Mouse (Mus musculus): ENCODE data around the gene Gm8267. TPM values are rescaled to one million over a fixed set of nuclear protein-coding genes. Genes with fewer than 3 reads are reported as not detected.
"Not testable (repeated sequence)": the region's sequence is repeated elsewhere in the genome, so short reads cannot be mapped to it uniquely, and the experiment has no call there.

Gene Gm8267
- not detected in 2 replicates for polyA plus RNA-seq (2016; fragmentation: Nextera tagmentation; extraction: Ambion mirVana)

DNA sequence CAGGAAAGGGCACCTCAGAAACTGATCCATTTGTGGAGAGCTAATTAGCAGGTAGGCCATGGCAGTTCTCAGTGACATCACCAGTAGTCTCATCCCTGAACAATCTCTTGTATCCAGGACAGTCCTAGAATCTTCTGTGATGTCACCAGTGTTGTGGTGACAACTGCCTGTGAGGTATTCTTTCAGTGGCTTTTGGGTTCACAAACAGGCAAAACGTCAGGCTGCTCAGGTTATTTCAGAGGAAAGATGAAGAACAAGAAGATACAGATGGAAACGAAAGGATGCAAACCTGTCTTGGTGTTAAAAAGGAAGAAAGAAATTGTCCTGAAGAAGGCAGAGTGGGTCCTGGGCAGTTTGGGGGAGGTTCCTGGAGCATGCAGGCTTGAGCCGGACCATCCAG is at the start of gene Gm8267:
Gene Gm8267, minus strand, starts transcription at position 101 of the 400 bp plus-strand sequence.
- Histone ChIP-seq H3K27me3 (no peaks in the 10 kb centered on the region), H3K27ac (no peak within 1 kb of the TSS), H3K9me3 (no peaks in the 10 kb centered on the region), H3K4me3 (replicated peaks) (no peak within 1 kb of the TSS), H3K4me2 (no peak within 1 kb of the TSS), H3K9ac (replicated peaks) (no peak within 1 kb of the TSS), H3K36me3 (no peaks in the 10 kb centered on the region), H3K4me1 (replicated peaks) (no peaks in the 10 kb centered on the region)
- ATAC-seq (ENCODE audit: insufficient number of reproducible peaks, insufficient read depth, low FRiP score, low TSS enrichment, low read depth) = no peak
- WGBS = 85% methylated on average over 3 of the region's 3 CpGs

DNA sequence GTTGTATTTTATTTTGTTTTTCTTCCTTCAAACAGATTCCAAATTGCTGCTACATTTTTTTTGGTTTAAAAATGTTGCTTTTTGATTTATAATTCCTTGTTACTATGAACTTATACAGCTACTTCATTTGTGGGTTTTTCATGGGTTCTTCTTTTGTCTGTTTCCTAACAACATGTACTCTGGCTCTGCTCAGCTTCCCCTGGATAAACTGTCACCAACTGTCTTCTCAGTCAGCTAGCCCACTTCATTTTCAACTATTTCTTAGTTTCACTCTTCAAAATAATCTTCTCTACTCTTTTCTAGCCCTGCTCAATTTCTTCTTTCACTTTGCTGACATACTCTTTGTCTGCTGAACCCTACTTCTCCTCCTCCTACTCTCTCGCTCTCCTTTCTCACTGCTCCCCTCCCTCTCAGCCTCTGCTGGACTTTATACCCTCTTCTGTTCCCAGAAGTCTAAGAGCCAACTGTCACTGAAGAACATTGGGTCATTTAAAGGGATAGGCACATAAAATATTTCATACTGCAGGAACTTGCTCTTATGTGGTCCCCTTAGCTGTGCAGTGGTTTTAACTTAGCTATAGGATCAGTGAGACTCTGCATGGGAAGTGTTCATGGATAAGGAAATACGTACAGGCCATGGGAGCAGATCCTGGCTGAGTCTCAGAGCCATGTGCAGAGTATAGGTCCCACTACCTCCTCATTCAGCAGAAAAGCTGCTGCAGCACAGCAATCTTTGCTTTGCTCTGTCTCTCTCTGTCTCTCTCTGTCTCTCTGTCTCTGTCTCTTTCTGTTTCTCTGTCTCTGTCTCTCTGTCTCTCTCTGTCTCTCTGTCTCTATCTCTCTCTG is 39.6 kb upstream of the Gm8267 start:
- WGBS = 63% methylated on average over 2 of the region's 2 CpGs
- not testable (repeated sequence) for H3K9ac ChIP-seq (replicated peaks); ATAC-seq (ENCODE audit: insufficient number of reproducible peaks, insufficient read depth, low FRiP score, low TSS enrichment, low read depth); H3K27ac ChIP-seq; H3K4me1 ChIP-seq (replicated peaks); H3K36me3 ChIP-seq; H3K4me2 ChIP-seq; H3K9me3 ChIP-seq; H3K27me3 ChIP-seq; H3K4me3 ChIP-seq (replicated peaks)

DNA sequence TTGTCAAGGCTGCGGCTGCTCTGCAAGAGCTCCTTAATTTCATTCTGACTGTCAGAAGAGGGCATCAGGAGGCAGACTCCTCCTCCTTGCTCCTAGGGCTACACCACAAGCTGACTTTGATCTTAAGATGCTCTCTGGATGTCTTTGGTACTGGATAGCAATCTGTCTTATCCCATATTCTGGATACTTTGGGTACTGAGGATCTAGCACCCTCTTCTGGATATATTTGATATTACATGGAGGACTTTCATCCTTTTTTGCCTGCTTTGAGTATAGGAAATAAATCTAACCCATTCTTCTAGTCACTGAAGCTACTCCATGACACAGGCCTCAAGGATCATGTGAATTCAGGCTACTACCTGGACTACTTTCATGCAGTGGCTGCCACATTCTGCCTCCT is 7.4 kb downstream of the Gm8267 start:
- not testable (repeated sequence) for H3K36me3 ChIP-seq; H3K9me3 ChIP-seq; H3K4me3 ChIP-seq (replicated peaks); ATAC-seq (ENCODE audit: insufficient number of reproducible peaks, insufficient read depth, low FRiP score, low TSS enrichment, low read depth); H3K27me3 ChIP-seq; H3K4me2 ChIP-seq; H3K9ac ChIP-seq (replicated peaks); H3K27ac ChIP-seq; H3K4me1 ChIP-seq (replicated peaks)
- 63% methylated on average over 1 of the region's 1 CpGs for WGBS

DNA sequence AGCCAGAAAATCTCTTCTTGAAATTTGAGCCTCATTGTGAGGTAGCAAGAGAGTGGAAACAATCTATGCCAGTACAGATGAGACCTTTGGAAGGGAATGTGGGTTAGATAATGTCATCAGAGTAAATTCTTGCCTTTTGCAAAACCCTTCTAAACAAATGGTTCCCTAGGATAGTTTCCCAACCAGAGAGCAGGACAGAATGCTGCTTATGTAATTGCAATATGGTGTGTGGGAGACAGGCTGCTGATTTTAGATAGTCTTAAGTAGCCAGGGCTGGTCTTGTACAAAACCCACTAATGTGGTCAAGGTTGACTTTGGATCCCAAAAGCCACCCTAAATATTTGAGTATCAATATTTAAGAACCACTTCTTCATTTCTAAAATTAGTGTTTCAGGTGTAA is 19.4 kb downstream of the Gm8267 start:
- H3K9me3 ChIP-seq; H3K27ac ChIP-seq; H3K4me2 ChIP-seq; H3K4me1 ChIP-seq (replicated peaks); H3K9ac ChIP-seq (replicated peaks); H3K27me3 ChIP-seq; ATAC-seq (ENCODE audit: insufficient number of reproducible peaks, insufficient read depth, low FRiP score, low TSS enrichment, low read depth); H3K4me3 ChIP-seq (replicated peaks); H3K36me3 ChIP-seq: not testable (repeated sequence)

DNA sequence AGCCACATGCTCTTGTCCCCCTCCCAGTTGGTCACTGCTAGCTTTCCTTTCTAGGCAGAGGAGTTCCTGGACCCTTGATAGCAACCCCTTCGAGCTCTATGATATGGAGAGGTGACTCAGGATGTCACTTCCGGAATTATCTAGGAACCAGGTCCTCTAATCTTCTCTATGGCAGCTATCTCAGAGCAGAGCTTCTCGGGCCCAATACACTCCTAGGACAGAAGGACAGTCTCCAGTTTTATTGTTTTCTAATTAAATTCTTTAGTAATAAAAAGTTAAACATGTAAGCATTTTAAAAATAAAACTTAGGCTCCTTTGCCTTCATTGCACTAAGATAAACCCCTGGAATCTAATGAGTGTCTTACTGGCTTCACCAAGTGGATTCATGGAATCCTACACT is 43.8 kb downstream of the Gm8267 start, which contains the start of gene Gm8257:
Gene Gm8257, minus strand, starts transcription at position 101 of the 400 bp plus-strand sequence.
- H3K9ac ChIP-seq (replicated peaks); H3K27ac ChIP-seq; H3K4me1 ChIP-seq (replicated peaks); H3K4me3 ChIP-seq (replicated peaks); H3K36me3 ChIP-seq; ATAC-seq (ENCODE audit: insufficient number of reproducible peaks, insufficient read depth, low FRiP score, low TSS enrichment, low read depth); H3K4me2 ChIP-seq; H3K9me3 ChIP-seq; H3K27me3 ChIP-seq: not testable (repeated sequence)
- WGBS = 79% methylated on average over 3 of the region's 3 CpGs

Other genes starting within 250 kb of the Gm8267 start
- not detected in 2 replicates for gene Gm17093, start 232.1 kb downstream of the Gm8267 start, polyA plus RNA-seq (2016; fragmentation: Nextera tagmentation; extraction: Ambion mirVana)
- not detected in 2 replicates for gene Gm8247, start 167.2 kb downstream of the Gm8267 start, polyA plus RNA-seq (2016; fragmentation: Nextera tagmentation; extraction: Ambion mirVana)
- not detected in 2 replicates for gene Gm5624, start 122.4 kb downstream of the Gm8267 start, polyA plus RNA-seq (2016; fragmentation: Nextera tagmentation; extraction: Ambion mirVana)
- not detected in 2 replicates for gene Gm8257, start 43.9 kb downstream of the Gm8267 start, polyA plus RNA-seq (2016; fragmentation: Nextera tagmentation; extraction: Ambion mirVana)
- 0.23 and 0.38 TPM in 2 replicates for gene Ptgdr, start 109.0 kb upstream of the Gm8267 start, polyA plus RNA-seq (2016; fragmentation: Nextera tagmentation; extraction: Ambion mirVana)
- 0.16 TPM in 1 of 2 replicates, not detected in the other for gene Ptger2, start 237.9 kb upstream of the Gm8267 start, polyA plus RNA-seq (2016; fragmentation: Nextera tagmentation; extraction: Ambion mirVana)

Measured in limb, embryonic 12.5 days (tissue).